Mouse (Mus musculus): Measurements from ENCODE around the gene Jmjd7.

Gene Jmjd7

GRCm38 (mm10) chr2:120058818-120059217 is 31.5 kb downstream of the Jmjd7 start:
- in situ Hi-C loops (cut with MboI, MseI): no loop called here

- in situ Hi-C loops (cut with MboI, MseI): no loop called here
Measured at GRCm38 (mm10) chr2:120059466-120059865, 32.2 kb downstream of the Jmjd7 start.

GRCm38 (mm10) chr2:120060190-120060589 is 32.9 kb downstream of the Jmjd7 start:
- in situ Hi-C loops (cut with MboI, MseI): no loop called here

GRCm38 (mm10) chr2:120060651-120061050 is 33.4 kb downstream of the Jmjd7 start:
- in situ Hi-C loops (cut with MboI, MseI): no loop called here

GRCm38 (mm10) chr2:120062248-120062647 is 35.0 kb downstream of the Jmjd7 start:
- in situ Hi-C loops (cut with MboI, MseI): no loop called here

GRCm38 (mm10) chr2:120064639-120065038 is 37.4 kb downstream of the Jmjd7 start:
- in situ Hi-C loops (cut with MboI, MseI): no loop called here

- in situ Hi-C loops (cut with MboI, MseI): no loop called here
Measured at GRCm38 (mm10) chr2:120065243-120065642, 38.0 kb downstream of the Jmjd7 start.

- in situ Hi-C loops (cut with MboI, MseI): no loop called here
Measured at GRCm38 (mm10) chr2:120066224-120066623, 38.9 kb downstream of the Jmjd7 start.

GRCm38 (mm10) chr2:120068555-120069465 is 41.5 kb downstream of the Jmjd7 start:
- in situ Hi-C loops (cut with MboI, MseI): no loop called here

- in situ Hi-C loops (cut with MboI, MseI): no loop called here
Measured at GRCm38 (mm10) chr2:120069466-120069990, 42.2 kb downstream of the Jmjd7 start.

- in situ Hi-C loops (cut with MboI, MseI): no loop called here
Measured at GRCm38 (mm10) chr2:120074096-120074495, 46.8 kb downstream of the Jmjd7 start.

GRCm38 (mm10) chr2:120076076-120076705 is 48.9 kb downstream of the Jmjd7 start:
- in situ Hi-C loops (cut with MboI, MseI): no loop called here
